Mouse (Mus musculus) heart, embryonic 11.5 days (tissue): ENCODE results near the gene Sfxn1. TPM values are rescaled to one million over a fixed set of nuclear protein-coding genes. Genes with fewer than 3 reads are reported as not detected.

ENCODE experiments used
- ATAC-seq: fragments of 200-750 bp; cut with Nextera tagmentation; replicated peaks from 2 replicates; pipeline ENCODE4 v1.8.0; 2017; ENCODE audit warnings: moderate library complexity; ENCODE audit not compliant: insufficient number of reproducible peaks, low FRiP score, low TSS enrichment
- H3K27ac ChIP-seq: fragments of 300-500 bp; sonication (generic); 2 replicates; pipeline ENCODE4 v1.5.1; 2014; ENCODE audit warnings: mild to moderate bottlenecking, low read depth, low read length
- H3K27me3 ChIP-seq: fragments of 300-500 bp; sonication (generic); 2 replicates; pipeline ENCODE4 v1.6.1; 2014; ENCODE audit warnings: mild to moderate bottlenecking, low read length, mixed read lengths; ENCODE audit not compliant: control insufficient read depth, insufficient read depth
- H3K36me3 ChIP-seq: fragments of 300-500 bp; sonication (generic); 2 replicates; pipeline ENCODE4 v1.6.1; 2014; ENCODE audit warnings: mild to moderate bottlenecking, low read length, moderate library complexity, mixed read lengths; ENCODE audit not compliant: control insufficient read depth, insufficient read depth
- H3K4me1 ChIP-seq: fragments of 300-500 bp; sonication (generic); 2 replicates; pipeline ENCODE4 v1.6.1; 2014; ENCODE audit warnings: low read length; ENCODE audit not compliant: control insufficient read depth, insufficient read depth
- H3K4me2 ChIP-seq: fragments of 300-500 bp; sonication (generic); 2 replicates; pipeline ENCODE4 v1.6.1; 2014; ENCODE audit warnings: mild to moderate bottlenecking, moderate library complexity
- H3K4me3 ChIP-seq: fragments of 300-500 bp; sonication (generic); 2 replicates; pipeline ENCODE4 v1.5.1; 2014; ENCODE audit warnings: low read depth, low read length
- H3K9ac ChIP-seq: fragments of 300-500 bp; sonication (generic); 2 replicates; pipeline ENCODE4 v1.6.1; 2014; ENCODE audit warnings: mild to moderate bottlenecking, low read depth, low read length, moderate library complexity
- H3K9me3 ChIP-seq: fragments of 300-500 bp; sonication (generic); replicated peaks from 2 replicates; pipeline ENCODE4 v1.6.1; 2016; ENCODE audit warnings: low read length; ENCODE audit not compliant: control insufficient read depth
- whole genome bisulfite sequencing: fragments of 180-500 bp; shearing (Covaris S2); extraction: QIAGEN DNeasy Blood & Tissue Kit; methylation state at CpG from one replicate; pipeline ENCODE4 v1.1.7; 2014; ENCODE audit not compliant: insufficient replicate concordance; 5-methylcytosine and 5-hydroxymethylcytosine counted together
- polyA plus RNA-seq: library from polyadenylated mRNA; unstranded; fragments of >200 nt; fragmentation: Nextera tagmentation; extraction: Ambion mirVana; gene quantifications from 2 replicates; pipeline ENCODE4 v1.2.1, GENCODE M21; 2014

Gene Sfxn1
- polyA plus RNA-seq, 1 experiment from 2014 or later, result 38.4 TPM

DNA sequence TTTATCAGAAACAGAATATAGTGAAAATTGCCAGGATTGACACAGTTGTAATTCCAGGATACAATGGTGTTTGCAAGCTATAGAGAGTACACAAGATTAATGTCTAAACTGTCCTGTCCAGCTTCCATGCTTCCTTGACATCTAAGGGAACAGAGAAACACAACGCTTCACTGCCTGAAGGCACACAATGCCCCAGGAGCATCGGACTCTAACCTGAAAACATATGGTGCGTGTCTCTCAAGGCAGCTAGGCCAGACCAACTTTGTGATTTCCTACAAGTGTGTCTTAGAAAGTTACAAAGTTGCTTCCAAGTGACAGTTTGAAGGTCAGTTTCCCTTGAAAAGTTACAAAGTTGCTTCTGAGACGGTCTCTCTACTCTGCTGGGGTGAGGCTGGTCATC, 25.6 kb downstream of the Sfxn1 start:
- ATAC-seq, result no peak
- no peak overlapping the region for H3K9ac ChIP-seq
- peaks cover 3% of the 10 kb centered on the region; the same call in 1 of the 2 replicates for H3K4me1 ChIP-seq
- H3K9me3 ChIP-seq, result no peaks in the 10 kb centered on the region
- no peak overlapping the region for H3K4me2 ChIP-seq
- H3K4me3 ChIP-seq, result no peak overlapping the region
- no peak overlapping the region for H3K27ac ChIP-seq
- H3K27me3 ChIP-seq, result no peaks in the 10 kb centered on the region
- H3K36me3 ChIP-seq, result peaks cover 13% of the 10 kb centered on the region
- WGBS, result 92% methylated on average over 4 of the region's 4 CpGs

DNA sequence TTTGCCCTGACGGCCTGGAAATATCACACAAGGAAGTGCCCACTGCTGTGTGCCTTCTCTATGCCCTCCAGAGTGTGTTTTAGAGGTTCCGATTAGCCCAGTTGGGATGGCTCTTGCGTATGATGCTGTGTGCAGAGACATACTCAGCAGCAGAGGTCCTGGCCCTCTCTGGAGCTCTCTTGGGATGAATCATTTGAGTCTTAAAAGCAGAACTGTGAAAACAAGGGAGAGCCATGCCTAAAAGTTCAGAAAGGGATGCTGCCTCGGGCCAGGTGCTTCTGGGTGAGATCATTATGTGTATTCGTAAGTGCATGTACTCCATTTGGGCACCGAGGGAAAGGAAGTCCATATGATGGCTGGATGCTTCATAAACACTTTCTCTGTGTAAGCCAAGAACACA, 26.1 kb downstream of the Sfxn1 start:
- no peak overlapping the region for H3K4me3 ChIP-seq
- no peak for ATAC-seq
- peaks cover 12% of the 10 kb centered on the region for H3K36me3 ChIP-seq
- H3K9me3 ChIP-seq, result no peaks in the 10 kb centered on the region
- H3K4me2 ChIP-seq, result no peak overlapping the region
- H3K4me1 ChIP-seq, result peaks cover 3% of the 10 kb centered on the region; the same call in 1 of the 2 replicates
- 88% methylated on average over 6 of the region's 6 CpGs for WGBS
- H3K9ac ChIP-seq, result no peak overlapping the region
- no peak overlapping the region for H3K27ac ChIP-seq
- no peaks in the 10 kb centered on the region for H3K27me3 ChIP-seq

DNA sequence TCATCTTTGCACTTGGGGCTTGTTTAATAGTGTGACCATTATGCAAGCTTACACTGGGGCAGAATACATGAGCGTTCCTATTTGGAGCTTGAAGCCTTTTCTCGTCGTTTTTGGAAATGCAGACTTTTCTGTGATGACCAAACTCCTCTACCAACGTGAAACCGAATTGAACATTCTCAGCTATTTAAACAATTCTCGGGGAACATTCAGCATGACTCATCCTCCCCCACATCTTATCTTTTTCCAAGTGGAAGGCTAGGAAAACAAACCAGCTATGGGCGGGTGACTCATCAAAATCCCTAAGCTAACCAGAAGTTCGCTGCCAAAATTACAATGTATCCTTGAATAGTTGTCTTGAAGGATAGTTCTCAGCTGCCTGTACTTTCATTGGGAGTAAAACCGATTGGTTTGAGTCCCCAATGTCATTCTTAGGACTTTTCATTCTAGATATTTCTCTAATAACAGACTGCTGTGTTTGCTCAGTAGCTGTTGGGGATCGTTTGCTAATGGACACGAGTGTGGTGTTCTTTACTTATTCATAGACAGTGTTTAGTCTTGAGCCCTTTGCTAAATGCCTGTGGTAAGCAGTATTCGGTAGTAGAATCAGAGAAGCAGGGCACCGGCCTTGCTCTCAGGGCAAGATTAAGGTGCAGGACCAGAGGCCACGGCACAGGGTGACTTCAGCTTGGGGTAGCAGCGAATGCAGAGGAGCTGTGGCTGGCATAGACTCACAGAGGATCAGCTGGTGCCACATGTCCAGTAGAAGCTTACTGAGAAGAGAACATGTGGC, 29.6 kb downstream of the Sfxn1 start:
- Histone ChIP-seq H3K9me3 (no peaks in the 10 kb centered on the region), H3K4me1 (peaks cover 3% of the 10 kb centered on the region; the same call in 1 of the 2 replicates), H3K27ac (no peak overlapping the region), H3K36me3 (peaks cover 6% of the 10 kb centered on the region), H3K4me3 (no peak overlapping the region), H3K27me3 (no peaks in the 10 kb centered on the region), H3K4me2 (no peak overlapping the region), H3K9ac (no peak overlapping the region)
- 63% methylated on average over 15 of the region's 15 CpGs for WGBS
- ATAC-seq, result no peak

GRCm38 (mm10) chr13:54102061-54102460, 30.4 kb downstream of the Sfxn1 start:
- Histone ChIP-seq H3K4me1 (peaks cover 3% of the 10 kb centered on the region; the same call in 1 of the 2 replicates), H3K9me3 (no peaks in the 10 kb centered on the region), H3K27me3 (no peaks in the 10 kb centered on the region), H3K4me2 (no peak overlapping the region), H3K36me3 (peaks cover 6% of the 10 kb centered on the region), H3K9ac (no peak overlapping the region), H3K4me3 (no peak overlapping the region), H3K27ac (no peak overlapping the region)
- ATAC-seq, result no peak
- whole genome bisulfite sequencing, result 87% methylated on average over 3 of the region's 3 CpGs

GRCm38 (mm10) chr13:54103271-54103670, 31.6 kb downstream of the Sfxn1 start:
- H3K9me3 ChIP-seq, result no peaks in the 10 kb centered on the region
- no peak overlapping the region for H3K4me2 ChIP-seq
- no peak overlapping the region for H3K27ac ChIP-seq
- no peaks in the 10 kb centered on the region; the same call in none of the 2 replicates for H3K36me3 ChIP-seq
- WGBS, result 80% methylated on average over 3 of the region's 3 CpGs
- no peak for ATAC-seq
- no peak overlapping the region for H3K4me3 ChIP-seq
- no peaks in the 10 kb centered on the region for H3K27me3 ChIP-seq
- no peak overlapping the region for H3K9ac ChIP-seq
- H3K4me1 ChIP-seq, result peaks cover 3% of the 10 kb centered on the region; the same call in 1 of the 2 replicates

- H3K4me2 ChIP-seq, result no peak overlapping the region
- H3K27ac ChIP-seq, result no peak overlapping the region
- 62% methylated on average over 10 of the region's 10 CpGs for WGBS
- H3K9ac ChIP-seq, result no peak overlapping the region
- H3K4me1 ChIP-seq, result peaks cover 3% of the 10 kb centered on the region; the same call in 1 of the 2 replicates
- H3K36me3 ChIP-seq, result no peaks in the 10 kb centered on the region; the same call in none of the 2 replicates
- no peak overlapping the region for H3K4me3 ChIP-seq
- H3K9me3 ChIP-seq, result no peaks in the 10 kb centered on the region
- ATAC-seq, result no peak
- no peaks in the 10 kb centered on the region for H3K27me3 ChIP-seq
These were observed 32.2 kb downstream of the Sfxn1 start for GRCm38 (mm10) chr13:54103866-54104265.

DNA sequence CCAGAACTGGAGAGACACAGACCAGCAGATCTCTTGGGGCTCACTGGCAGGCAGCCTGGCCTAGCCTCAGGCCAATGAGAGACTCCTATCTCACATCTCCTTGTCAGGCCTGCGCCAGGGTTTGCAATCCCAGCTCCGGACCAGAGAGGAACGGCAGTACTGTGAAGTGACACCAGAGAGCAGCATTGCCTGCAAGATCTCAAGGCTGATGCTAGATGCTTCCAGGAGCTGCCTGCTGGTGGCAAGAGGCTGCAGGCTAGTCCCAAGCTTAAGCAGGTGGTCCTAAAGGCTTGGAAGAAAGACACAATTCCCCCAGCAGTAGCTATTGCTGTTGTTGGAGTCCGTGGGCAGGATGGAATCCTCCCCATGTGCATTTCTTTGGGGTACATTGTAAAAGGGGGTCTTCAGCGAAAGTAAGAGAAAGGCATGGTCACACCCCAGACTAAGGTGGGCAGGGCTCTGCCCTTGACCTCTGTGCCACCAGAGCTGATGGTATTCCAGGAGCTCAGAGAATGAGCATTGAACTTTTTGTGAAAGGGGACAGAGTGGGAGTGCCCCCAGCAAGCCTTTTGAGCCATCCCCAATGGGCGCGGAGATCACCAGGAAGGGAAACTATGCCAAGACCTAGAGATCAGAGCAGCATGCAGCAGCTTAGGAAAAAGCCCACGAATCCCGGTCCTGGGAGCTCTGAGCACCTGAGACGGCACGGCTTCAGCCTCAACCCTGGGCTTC, 42.3 kb downstream of the Sfxn1 start:
- Histone ChIP-seq H3K4me2 (no peak overlapping the region), H3K4me3 (no peak overlapping the region), H3K36me3 (no peaks in the 10 kb centered on the region), H3K4me1 (no peaks in the 10 kb centered on the region), H3K9me3 (no peaks in the 10 kb centered on the region), H3K9ac (no peak overlapping the region), H3K27ac (no peak overlapping the region), H3K27me3 (no peaks in the 10 kb centered on the region)
- 51% methylated on average over 11 of the region's 11 CpGs for WGBS
- ATAC-seq, result no peak

DNA sequence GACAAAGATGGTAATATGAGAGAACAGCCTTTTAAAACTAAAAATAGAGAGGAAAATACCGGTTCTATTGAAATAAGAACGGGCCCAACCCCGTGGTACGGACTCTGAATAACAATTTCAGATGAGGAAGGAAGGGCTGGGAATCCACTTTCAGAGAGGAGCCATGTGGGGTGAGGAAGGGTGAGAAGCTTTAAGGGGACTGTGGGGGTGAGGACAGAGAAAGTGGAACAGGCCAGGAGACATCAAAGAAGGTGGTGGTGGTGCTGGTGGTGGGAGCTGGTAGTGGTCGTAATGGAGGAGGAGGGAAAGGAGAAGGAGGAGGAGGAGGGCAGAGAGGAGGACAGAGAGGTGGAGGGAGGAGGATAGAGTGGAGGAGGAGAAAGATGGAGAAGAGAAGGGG, 43.3 kb downstream of the Sfxn1 start:
- no peak for ATAC-seq
- Histone ChIP-seq H3K4me3 (no peak overlapping the region), H3K27ac (no peak overlapping the region), H3K4me2 (no peak overlapping the region), H3K9me3 (no peaks in the 10 kb centered on the region), H3K36me3 (no peaks in the 10 kb centered on the region), H3K9ac (no peak overlapping the region), H3K27me3 (no peaks in the 10 kb centered on the region), H3K4me1 (no peaks in the 10 kb centered on the region)
- 72% methylated on average over 5 of the region's 5 CpGs for WGBS
